Mouse (Mus musculus): Measurements from ENCODE around the gene Zfp618. TPM values are rescaled to one million over a fixed set of nuclear protein-coding genes. Genes with fewer than 3 reads are reported as not detected.

Zfp618 gene
- total and polyA plus RNA-seq, 2 experiments from 2014 or later = 4.2 to 7.5 TPM

- Histone ChIP-seq H3K9me3 (replicated peaks; ENCODE audit: control insufficient read depth, low read length) (no peaks in the 10 kb centered on the region), H3K27me3 (ENCODE audit: control insufficient read depth, insufficient read depth, low read length) (no peaks in the 10 kb centered on the region), H3K36me3 (replicated peaks; ENCODE audit: control insufficient read depth, insufficient read depth, low read length) (no peaks in the 10 kb centered on the region; the same call in 1 of the 2 replicates), H3K4me2 (ENCODE audit: low read depth, low read length) (no peak overlapping the region), H3K4me3 (ENCODE audit: low read depth, low read length) (no peak overlapping the region), H3K9ac (replicated peaks; ENCODE audit: low read depth, low read length) (no peak overlapping the region), H3K27ac (ENCODE audit: low read depth) (no peak overlapping the region), H3K4me1 (ENCODE audit: control insufficient read depth, insufficient read depth) (no peaks in the 10 kb centered on the region)
- 94% methylated on average over 8 of the region's 8 CpGs for WGBS
- ATAC-seq (ENCODE audit: insufficient read depth, low read depth) (no peak), DNase-seq (ENCODE audit: low spot score) (no peak)
- TF ChIP-seq EP300 (IDR thresholded peaks at IDR 0.05; ENCODE audit: low read depth) = no peak
- no peak for TF ChIP-seq CTCF (IDR thresholded peaks at IDR 0.05; ENCODE audit: low read depth)
Observed at GRCm38 (mm10) chr4:63105651-63106050, 140.3 kb downstream of the Zfp618 start.

- ATAC-seq (ENCODE audit: insufficient read depth, low read depth) (peak; percentile 82), DNase-seq (ENCODE audit: low spot score) (peak; percentile 75)
- H3K9me3 ChIP-seq (replicated peaks; ENCODE audit: control insufficient read depth, low read length) = no peaks in the 10 kb centered on the region
- no peak overlapping the region for H3K9ac ChIP-seq (replicated peaks; ENCODE audit: low read depth, low read length)
- TF ChIP-seq EP300 (IDR thresholded peaks at IDR 0.05; ENCODE audit: low read depth) (no peak), CTCF (IDR thresholded peaks at IDR 0.05; ENCODE audit: low read depth) (peak; percentile 99)
- H3K4me2 ChIP-seq (ENCODE audit: low read depth, low read length) = no peak overlapping the region
- 89% methylated on average over 5 of the region's 5 CpGs for WGBS
- no peak overlapping the region for H3K4me3 ChIP-seq (ENCODE audit: low read depth, low read length)
- no peak overlapping the region for H3K27ac ChIP-seq (ENCODE audit: low read depth)
- H3K4me1 ChIP-seq (ENCODE audit: control insufficient read depth, insufficient read depth) = no peaks in the 10 kb centered on the region
- no peaks in the 10 kb centered on the region for H3K27me3 ChIP-seq (ENCODE audit: control insufficient read depth, insufficient read depth, low read length)
- H3K36me3 ChIP-seq (replicated peaks; ENCODE audit: control insufficient read depth, insufficient read depth, low read length) = no peaks in the 10 kb centered on the region; the same call in 1 of the 2 replicates
Observed at GRCm38 (mm10) chr4:63118639-63119437, 153.5 kb downstream of the Zfp618 start.

- WGBS = 76% methylated on average over 8 of the region's 8 CpGs
Observed at GRCm38 (mm10) chr4:63124861-63125466, 159.6 kb downstream of the Zfp618 start.

GRCm38 (mm10) chr4:63129891-63130624 is 164.7 kb downstream of the Zfp618 start:
- DNase-seq (ENCODE audit: low spot score) (no peak), ATAC-seq (ENCODE audit: insufficient read depth, low read depth) (no peak; the same call in 1 of the 2 replicates)
- no peak overlapping the region for H3K27ac ChIP-seq (ENCODE audit: low read depth)
- H3K36me3 ChIP-seq (replicated peaks; ENCODE audit: control insufficient read depth, insufficient read depth, low read length) = peaks cover 15% of the 10 kb centered on the region; the same call in 1 of the 2 replicates
- no peaks in the 10 kb centered on the region for H3K4me1 ChIP-seq (ENCODE audit: control insufficient read depth, insufficient read depth)
- H3K9me3 ChIP-seq (replicated peaks; ENCODE audit: control insufficient read depth, low read length) = no peaks in the 10 kb centered on the region
- no peak for TF ChIP-seq EP300 (IDR thresholded peaks at IDR 0.05; ENCODE audit: low read depth)
- no peak for TF ChIP-seq CTCF (IDR thresholded peaks at IDR 0.05; ENCODE audit: low read depth)
- WGBS = 73% methylated on average over 5 of the region's 5 CpGs
- H3K4me3 ChIP-seq (ENCODE audit: low read depth, low read length) = no peak overlapping the region
- no peaks in the 10 kb centered on the region for H3K27me3 ChIP-seq (ENCODE audit: control insufficient read depth, insufficient read depth, low read length)
- no peak overlapping the region for H3K9ac ChIP-seq (replicated peaks; ENCODE audit: low read depth, low read length)
- H3K4me2 ChIP-seq (ENCODE audit: low read depth, low read length) = no peak overlapping the region

More at GRCm38 (mm10) chr4:63124861-63125466, 159.6 kb downstream of the Zfp618 start:
- H3K36me3 ChIP-seq (replicated peaks; ENCODE audit: control insufficient read depth, insufficient read depth, low read length) = no peaks in the 10 kb centered on the region; the same call in 1 of the 2 replicates
- no peak overlapping the region for H3K4me2 ChIP-seq (ENCODE audit: low read depth, low read length)
- ATAC-seq (ENCODE audit: insufficient read depth, low read depth) = no peak
- no peaks in the 10 kb centered on the region for H3K27me3 ChIP-seq (ENCODE audit: control insufficient read depth, insufficient read depth, low read length)
- no peaks in the 10 kb centered on the region for H3K9me3 ChIP-seq (replicated peaks; ENCODE audit: control insufficient read depth, low read length)
- TF ChIP-seq CTCF (IDR thresholded peaks at IDR 0.05; ENCODE audit: low read depth) (no peak), EP300 (IDR thresholded peaks at IDR 0.05; ENCODE audit: low read depth) (no peak)
- no peaks in the 10 kb centered on the region for H3K4me1 ChIP-seq (ENCODE audit: control insufficient read depth, insufficient read depth)
- no peak overlapping the region for H3K9ac ChIP-seq (replicated peaks; ENCODE audit: low read depth, low read length)
- no peak overlapping the region for H3K4me3 ChIP-seq (ENCODE audit: low read depth, low read length)
- H3K27ac ChIP-seq (ENCODE audit: low read depth) = no peak overlapping the region
- no peak for DNase-seq (ENCODE audit: low spot score)

GRCm38 (mm10) chr4:63147268-63147667 is 181.9 kb downstream of the Zfp618 start:
- Histone ChIP-seq H3K4me2 (ENCODE audit: low read depth, low read length) (no peak overlapping the region), H3K4me1 (ENCODE audit: control insufficient read depth, insufficient read depth) (no peaks in the 10 kb centered on the region), H3K36me3 (replicated peaks; ENCODE audit: control insufficient read depth, insufficient read depth, low read length) (no peaks in the 10 kb centered on the region), H3K9me3 (replicated peaks; ENCODE audit: control insufficient read depth, low read length) (peaks cover 9% of the 10 kb centered on the region; the same call in 1 of the 2 replicates), H3K27ac (ENCODE audit: low read depth) (no peak overlapping the region), H3K9ac (replicated peaks; ENCODE audit: low read depth, low read length) (no peak overlapping the region), H3K27me3 (ENCODE audit: control insufficient read depth, insufficient read depth, low read length) (no peaks in the 10 kb centered on the region), H3K4me3 (ENCODE audit: low read depth, low read length) (no peak overlapping the region)
- TF ChIP-seq CTCF (IDR thresholded peaks at IDR 0.05; ENCODE audit: low read depth) (no peak), EP300 (IDR thresholded peaks at IDR 0.05; ENCODE audit: low read depth) (no peak)
- DNase-seq (ENCODE audit: low spot score) (no peak), ATAC-seq (ENCODE audit: insufficient read depth, low read depth) (no peak)
- 93% methylated on average over 6 of the region's 6 CpGs for WGBS

All from heart, postnatal 0 days (tissue).